In genomic region chr1:188725122-188725995, GRCm38 (mm10) we compare ENCODE assay signal across 20 mouse cellular contexts.
DNase-seq lines count a peak whose midpoint lies in the region; ATAC-seq and TF ChIP-seq lines count a peak whose summit lies in the region.
"Had no signal": no experiment of that assay in that cellular context is flagged by ENCODE, and none has a peak within 500 bp of the region (broad histone marks: within the 10 kb centered on the region; RNA-seq: fewer than 3 reads in every experiment).

No protein-coding gene starts in this region.

- 73% methylated on average over 17 of the region's 17 CpGs for WGBS in limb, embryonic 10.5 days
- WGBS in stomach, postnatal 0 days, result 72% methylated on average over 17 of the region's 17 CpGs

- H3K4me3 ChIP-seq in limb, embryonic 10.5 days, result no peak overlapping the region
- H3K4me3 ChIP-seq in stomach, postnatal 0 days (ENCODE audit: low read depth, low read length), result no peak overlapping the region
- H3K4me3 ChIP-seq: embryonic facial prominence, embryonic 15.5 days; left cerebral cortex, adult 2 months; limb, embryonic 15.5 days had no signal

- no peak overlapping the region for H3K9ac ChIP-seq in stomach, postnatal 0 days (ENCODE audit: low read length)
- H3K9ac ChIP-seq: embryonic facial prominence, embryonic 15.5 days; limb, embryonic 15.5 days had no signal

- peak; percentile 24 to 32 for DNase-seq in cerebellum, postnatal 14 days
- no peak for DNase-seq in cerebellum, postnatal 36 days
- DNase-seq in left cerebral cortex, postnatal 4 days, result peak; percentile 52
- DNase-seq in left cerebral cortex, adult 8-10 months (ENCODE audit: low spot score in 2 of 2), result no peak
- peak; percentile 18 for DNase-seq in limb, embryonic 10.5 days (ENCODE audit: low spot score)
- peak; percentile 72 for DNase-seq in retina, postnatal 1 day
- no peak for DNase-seq in stomach, postnatal 0 days (ENCODE audit: low spot score)
- DNase-seq: adrenal gland, adult 2 months; cerebellum, adult 18-20 months; gastrocnemius, postnatal 10 days; kidney, adult 8-10 months; kidney, postnatal 25 days; lung, postnatal 10 days; right cerebral cortex, postnatal 14 days; thymus, postnatal 25 days had no signal

- no peak overlapping the region for H3K27ac ChIP-seq in limb, embryonic 10.5 days
- no peak overlapping the region for H3K27ac ChIP-seq in stomach, postnatal 0 days (replicated peaks)
- H3K27ac ChIP-seq: embryonic facial prominence, embryonic 15.5 days; left cerebral cortex, adult 2 months; limb, embryonic 15.5 days had no signal

- H3K4me2 ChIP-seq in stomach, postnatal 0 days (replicated peaks; ENCODE audit: low read depth), result no peak overlapping the region
- H3K4me2 ChIP-seq: embryonic facial prominence, embryonic 15.5 days; limb, embryonic 15.5 days had no signal

- TF ChIP-seq CTCF in stomach, postnatal 0 days (IDR thresholded peaks at IDR 0.05; ENCODE audit: low read depth), result no peak

- intact Hi-C loops in left cerebral cortex, postnatal 4 days (cut with DNase I), result no loop called here

- H3K27me3 ChIP-seq in limb, embryonic 10.5 days (ENCODE audit: low read depth, poor library complexity, severe bottlenecking), result peaks cover 12% of the 10 kb centered on the region; the same call in 1 of the 2 replicates
- H3K27me3 ChIP-seq in stomach, postnatal 0 days (ENCODE audit: control insufficient read depth, insufficient read depth, low read length), result no peaks in the 10 kb centered on the region
- H3K27me3 ChIP-seq: CH12.LX had no signal

- TF ChIP-seq EP300 in stomach, postnatal 0 days (optimal IDR thresholded peaks at IDR 0.05), result no peak

- no peaks in the 10 kb centered on the region for H3K9me3 ChIP-seq in limb, embryonic 10.5 days (replicated peaks)
- no peaks in the 10 kb centered on the region for H3K9me3 ChIP-seq in stomach, postnatal 0 days (ENCODE audit: control insufficient read depth, low read length)
- H3K9me3 ChIP-seq: embryonic facial prominence, embryonic 15.5 days; limb, embryonic 15.5 days had no signal

- peaks cover 32% of the 10 kb centered on the region for H3K4me1 ChIP-seq in limb, embryonic 10.5 days
- no peaks in the 10 kb centered on the region for H3K4me1 ChIP-seq in stomach, postnatal 0 days (replicated peaks; ENCODE audit: control insufficient read depth, insufficient read depth)
- H3K4me1 ChIP-seq: embryonic facial prominence, embryonic 15.5 days had no signal

- no peaks in the 10 kb centered on the region for H3K36me3 ChIP-seq in limb, embryonic 10.5 days
- H3K36me3 ChIP-seq in stomach, postnatal 0 days (ENCODE audit: control insufficient read depth, insufficient read depth, low read length), result no peaks in the 10 kb centered on the region
- H3K36me3 ChIP-seq: embryonic facial prominence, embryonic 15.5 days; limb, embryonic 15.5 days had no signal

- no peak for ATAC-seq in stomach, postnatal 0 days (ENCODE audit: low FRiP score, low TSS enrichment)
- ATAC-seq: inflammation-experienced regulatory T-cells, adult 6 months had no signal

Comparison
In these comparisons a context has a peak if more than half of its experiments do, and no peak if none do; other contexts are left out.
1. DNase-seq: peak in cerebellum, postnatal 14 days (2 of 2), left cerebral cortex, postnatal 4 days (single experiment), limb, embryonic 10.5 days (single experiment) and retina, postnatal 1 day (single experiment); none in cerebellum, postnatal 36 days (0 of 2), left cerebral cortex, adult 8-10 months (0 of 2) and stomach, postnatal 0 days (single experiment).